Mouse (Mus musculus): ENCODE data around the gene Hes2. TPM values are rescaled to one million over a fixed set of nuclear protein-coding genes. Genes with fewer than 3 reads are reported as not detected.
A peak's percentile ranks its signal among the peaks of the same experiment; 100 is the strongest.

Gene Hes2
- polyA plus RNA-seq, 1 experiment, result not detected

DNA sequence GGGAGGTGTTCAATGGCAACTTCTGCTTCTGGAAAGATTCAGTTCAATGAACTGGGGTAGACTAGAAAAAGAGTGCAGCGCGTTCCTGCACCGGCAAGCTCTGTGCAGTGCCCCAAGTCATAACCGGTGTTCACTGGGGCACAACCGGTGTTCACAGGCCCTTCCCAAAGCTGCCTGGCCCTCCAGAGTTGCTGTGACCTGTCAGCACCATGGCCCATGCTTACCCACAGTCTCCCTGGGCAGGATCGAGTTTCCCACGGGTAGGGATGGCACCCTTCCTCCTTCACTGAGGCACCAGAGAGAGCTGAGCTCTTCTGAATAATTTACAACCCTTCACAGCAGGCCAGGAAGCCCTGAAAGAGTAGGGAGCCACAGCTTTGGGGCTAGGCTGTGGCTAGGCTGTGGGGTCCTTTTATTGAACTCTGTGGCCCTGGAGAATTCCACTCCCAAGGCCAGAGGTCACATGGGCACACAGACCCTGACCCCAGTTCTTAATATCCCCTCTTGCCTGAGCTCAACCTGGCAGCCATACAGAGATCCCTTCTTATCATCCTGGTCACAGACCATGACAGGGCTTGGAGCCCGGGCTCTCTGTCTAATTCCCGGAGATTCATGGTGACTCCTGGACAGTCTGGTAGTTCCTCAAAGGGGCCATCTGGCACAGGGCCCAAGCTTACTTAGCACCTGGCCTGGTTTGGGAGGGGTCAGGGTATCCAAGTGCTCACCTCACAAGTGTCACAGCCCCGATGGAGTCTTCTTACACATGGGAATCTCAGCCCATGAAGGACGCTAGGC is 12.4 kb upstream of the Hes2 start:
- DNase-seq (ENCODE audit: low read depth), result no peak
- no peak for TF ChIP-seq CTCF (IDR thresholded peaks at IDR 0.05; ENCODE audit: borderline replicate concordance, extremely low read depth, insufficient read depth, insufficient read length)
- TF ChIP-seq POLR2A (IDR thresholded peaks at IDR 0.05; ENCODE audit: borderline replicate concordance, extremely low read depth, insufficient read depth, insufficient read length, poor library complexity, severe bottlenecking), result no peak

DNA sequence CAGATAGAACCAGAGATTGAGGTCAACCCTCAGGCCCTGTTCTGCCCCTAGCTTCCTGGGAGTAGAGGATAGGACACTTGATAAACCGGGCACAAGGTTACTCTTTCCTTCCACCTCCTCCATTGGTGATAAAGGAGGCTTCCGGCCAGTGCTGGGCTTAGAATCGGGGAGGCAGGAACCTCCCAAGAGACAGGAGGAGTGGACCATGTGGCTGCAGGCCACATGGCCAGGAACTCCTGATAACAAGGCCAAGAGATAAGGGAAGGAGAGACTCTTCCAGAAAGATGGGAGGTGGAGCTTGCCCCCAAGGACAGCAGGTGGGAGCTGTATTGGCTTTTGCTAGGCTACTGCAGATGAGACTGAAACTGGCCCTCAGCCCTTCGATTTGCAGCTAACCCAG is 8.1 kb upstream of the Hes2 start:
- no peak for DNase-seq (ENCODE audit: low read depth)
- TF ChIP-seq POLR2A (IDR thresholded peaks at IDR 0.05; ENCODE audit: borderline replicate concordance, extremely low read depth, insufficient read depth, insufficient read length, poor library complexity, severe bottlenecking), result no peak
- no peak for TF ChIP-seq CTCF (IDR thresholded peaks at IDR 0.05; ENCODE audit: borderline replicate concordance, extremely low read depth, insufficient read depth, insufficient read length)

DNA sequence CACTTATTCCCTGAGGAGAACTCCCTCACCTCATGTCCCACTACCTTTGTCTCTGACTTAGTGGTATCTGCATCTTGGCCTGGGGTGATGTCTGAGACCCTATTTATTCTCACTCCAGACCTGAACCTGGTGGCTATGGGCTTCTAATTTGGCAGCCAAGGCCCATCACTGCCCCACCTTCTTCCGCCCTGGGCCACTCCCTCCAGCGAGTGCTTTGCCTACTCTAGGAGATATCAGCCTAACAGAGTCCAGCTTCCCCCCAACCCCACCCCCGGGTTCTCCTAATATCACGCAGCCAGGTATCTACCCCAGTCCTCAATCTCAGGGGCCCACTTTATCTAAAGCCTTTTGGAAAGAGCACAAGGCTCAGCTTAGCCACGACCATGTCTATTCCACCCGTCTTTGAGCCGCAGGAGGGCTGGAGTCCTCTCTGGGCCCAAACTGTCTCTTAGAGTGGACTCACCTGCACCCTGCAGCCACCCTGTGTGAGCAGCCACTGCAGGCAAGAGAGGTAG is 7.2 kb upstream of the Hes2 start:
- DNase-seq (ENCODE audit: low read depth), result no peak
- TF ChIP-seq CTCF (IDR thresholded peaks at IDR 0.05; ENCODE audit: borderline replicate concordance, extremely low read depth, insufficient read depth, insufficient read length) (no peak), POLR2A (IDR thresholded peaks at IDR 0.05; ENCODE audit: borderline replicate concordance, extremely low read depth, insufficient read depth, insufficient read length, poor library complexity, severe bottlenecking) (no peak)

DNA sequence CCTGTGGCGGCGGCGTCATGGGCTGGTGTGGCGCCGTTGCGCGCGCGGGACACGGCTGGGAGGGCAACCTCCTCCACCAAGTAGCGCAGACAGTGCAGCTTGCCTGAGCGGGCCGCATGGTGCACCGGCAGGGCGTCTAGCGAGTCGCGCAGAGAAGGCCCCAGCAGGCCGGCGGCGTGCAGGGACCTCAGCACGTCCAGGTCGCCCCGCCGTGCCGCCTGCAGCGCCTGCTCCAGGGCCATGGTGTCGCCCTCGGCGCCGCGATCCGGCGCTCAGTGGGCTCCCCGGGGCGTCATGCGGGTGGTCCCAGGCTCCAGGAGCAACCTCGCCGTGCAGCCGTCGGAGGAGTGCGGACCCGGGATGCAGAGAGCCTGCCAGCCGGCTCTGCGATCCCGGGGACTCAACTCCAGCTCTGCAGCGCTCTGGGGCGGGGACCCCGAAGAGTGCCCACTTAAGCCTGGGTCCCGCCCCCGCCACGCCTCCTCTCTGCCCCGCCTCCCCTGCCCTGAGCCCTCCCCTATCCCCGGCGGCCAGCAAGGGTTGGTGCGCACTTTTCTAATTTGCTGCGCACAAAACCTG is 6.6 kb upstream of the Hes2 start, which contains the start of gene Espn:
Gene Espn (minus strand): TSS at position 406 of the 579 bp plus-strand sequence.
- peak; percentile 74 for DNase-seq (ENCODE audit: low read depth)
- TF ChIP-seq CTCF (IDR thresholded peaks at IDR 0.05; ENCODE audit: borderline replicate concordance, extremely low read depth, insufficient read depth, insufficient read length), result no peak
- TF ChIP-seq POLR2A (IDR thresholded peaks at IDR 0.05; ENCODE audit: borderline replicate concordance, extremely low read depth, insufficient read depth, insufficient read length, poor library complexity, severe bottlenecking), result no peak

DNA sequence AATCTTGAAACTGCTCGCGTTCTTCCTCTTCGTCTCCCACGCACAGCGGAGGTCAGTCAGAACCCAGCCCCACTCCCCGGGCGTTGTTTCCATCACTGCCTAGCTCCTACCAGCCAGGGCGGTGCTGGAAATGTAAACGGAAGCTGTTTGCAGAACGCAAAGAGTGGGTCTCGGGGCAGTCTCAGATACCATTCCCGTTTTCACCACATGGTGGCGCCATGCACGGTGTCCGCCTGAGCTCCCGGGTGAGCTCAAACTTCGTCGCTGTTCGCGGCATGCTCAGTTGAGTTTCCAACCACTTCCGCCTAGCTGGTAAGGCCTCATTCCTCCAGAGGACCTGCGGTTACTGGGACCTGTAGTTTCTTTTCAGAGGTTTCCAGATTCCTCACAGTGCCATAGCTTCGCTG is 4.9 kb upstream of the Hes2 start:
- peak; percentile 72 for DNase-seq (ENCODE audit: low read depth)
- TF ChIP-seq CTCF (IDR thresholded peaks at IDR 0.05; ENCODE audit: borderline replicate concordance, extremely low read depth, insufficient read depth, insufficient read length), result peak; percentile 92
- no peak for TF ChIP-seq POLR2A (IDR thresholded peaks at IDR 0.05; ENCODE audit: borderline replicate concordance, extremely low read depth, insufficient read depth, insufficient read length, poor library complexity, severe bottlenecking)

DNA sequence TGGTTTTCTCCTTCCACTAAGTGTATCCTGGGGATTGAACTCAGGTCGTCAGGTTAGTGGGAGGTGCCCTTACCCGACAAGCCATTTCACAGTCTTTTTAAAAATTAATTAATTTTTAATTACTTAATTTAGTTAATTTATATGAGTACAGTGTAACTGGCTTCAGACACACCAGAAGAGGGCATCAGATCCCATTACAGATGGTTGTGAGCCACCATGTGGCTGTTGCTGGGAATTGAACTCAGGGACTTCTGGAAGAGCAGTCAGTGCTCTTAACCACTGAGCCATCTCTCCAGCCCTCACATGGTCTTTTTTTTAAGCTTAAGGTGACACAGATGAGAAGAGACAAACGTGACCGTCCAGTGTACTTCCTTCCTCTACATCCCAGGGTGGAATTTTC is 3.6 kb upstream of the Hes2 start:
- TF ChIP-seq POLR2A (IDR thresholded peaks at IDR 0.05; ENCODE audit: borderline replicate concordance, extremely low read depth, insufficient read depth, insufficient read length, poor library complexity, severe bottlenecking) (no peak), CTCF (IDR thresholded peaks at IDR 0.05; ENCODE audit: borderline replicate concordance, extremely low read depth, insufficient read depth, insufficient read length) (no peak)

DNA sequence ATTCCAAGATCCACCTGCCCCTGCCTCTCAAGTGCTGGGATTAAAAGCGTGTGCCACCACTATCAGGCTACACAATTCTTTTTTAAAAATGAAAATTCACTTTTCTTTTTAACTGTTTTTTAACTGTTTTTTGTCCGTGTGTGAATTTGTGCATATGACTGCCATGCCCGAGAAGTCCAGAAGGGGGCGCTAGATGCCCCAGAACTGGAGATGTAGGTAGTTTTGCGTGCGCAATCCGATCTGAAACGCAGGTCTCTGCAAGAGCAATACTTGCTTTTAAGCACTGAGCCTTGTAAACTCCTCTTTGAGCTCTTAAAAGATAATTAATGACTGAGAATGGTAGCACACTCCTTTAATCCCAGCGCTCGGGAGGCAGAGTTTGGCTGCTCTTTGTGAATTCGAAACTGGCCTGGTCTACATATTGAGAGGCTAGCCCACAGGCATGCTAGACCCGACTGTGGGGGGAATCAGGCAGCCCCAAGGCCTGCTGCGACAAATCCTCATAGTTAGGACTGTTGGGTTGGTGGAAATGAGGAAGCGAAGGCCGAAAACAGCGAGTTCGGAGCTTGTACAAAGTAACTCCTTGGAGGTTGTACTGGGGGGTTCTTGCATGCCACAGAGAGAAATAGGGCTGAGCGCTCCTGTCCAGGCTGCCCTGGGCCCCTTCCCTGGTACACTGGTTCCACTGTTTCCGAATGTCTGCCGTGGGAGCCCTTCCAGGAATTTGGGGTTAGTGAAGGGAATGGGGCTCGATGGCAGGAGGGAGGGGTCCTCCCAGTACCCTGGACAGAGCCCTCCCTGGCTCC is 685 bp upstream of the Hes2 start:
- peak; percentile 50 for DNase-seq (ENCODE audit: low read depth)
- TF ChIP-seq POLR2A (IDR thresholded peaks at IDR 0.05; ENCODE audit: borderline replicate concordance, extremely low read depth, insufficient read depth, insufficient read length, poor library complexity, severe bottlenecking), result no peak
- TF ChIP-seq CTCF (IDR thresholded peaks at IDR 0.05; ENCODE audit: borderline replicate concordance, extremely low read depth, insufficient read depth, insufficient read length), result peak; percentile 74

More for the DNA sequence above, 3.6 kb upstream of the Hes2 start:
- DNase-seq (ENCODE audit: low read depth), result no peak

DNA sequence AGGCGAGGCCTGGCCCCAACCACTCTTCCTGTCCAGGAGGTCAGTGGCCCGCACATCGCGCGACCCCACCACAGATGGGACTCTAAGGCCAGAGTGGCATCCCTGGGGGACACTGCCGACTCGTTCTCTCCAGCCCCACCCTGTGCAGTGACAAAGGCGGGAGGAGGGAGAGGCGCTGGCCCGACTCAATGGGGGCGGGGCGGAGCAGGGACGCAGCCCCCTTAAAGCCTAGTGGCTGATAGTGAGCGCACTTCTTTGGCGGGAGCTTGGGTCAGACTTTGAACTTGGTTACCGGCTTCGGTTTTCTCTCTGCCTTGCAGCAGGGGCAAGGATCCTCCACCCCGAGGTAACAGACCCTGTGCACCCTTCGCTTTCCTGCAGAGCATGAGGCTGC is 615 bp downstream of the Hes2 start:
- TF ChIP-seq CTCF (IDR thresholded peaks at IDR 0.05; ENCODE audit: borderline replicate concordance, extremely low read depth, insufficient read depth, insufficient read length) (no peak), POLR2A (IDR thresholded peaks at IDR 0.05; ENCODE audit: borderline replicate concordance, extremely low read depth, insufficient read depth, insufficient read length, poor library complexity, severe bottlenecking) (no peak)
- DNase-seq (ENCODE audit: low read depth), result no peak

DNA sequence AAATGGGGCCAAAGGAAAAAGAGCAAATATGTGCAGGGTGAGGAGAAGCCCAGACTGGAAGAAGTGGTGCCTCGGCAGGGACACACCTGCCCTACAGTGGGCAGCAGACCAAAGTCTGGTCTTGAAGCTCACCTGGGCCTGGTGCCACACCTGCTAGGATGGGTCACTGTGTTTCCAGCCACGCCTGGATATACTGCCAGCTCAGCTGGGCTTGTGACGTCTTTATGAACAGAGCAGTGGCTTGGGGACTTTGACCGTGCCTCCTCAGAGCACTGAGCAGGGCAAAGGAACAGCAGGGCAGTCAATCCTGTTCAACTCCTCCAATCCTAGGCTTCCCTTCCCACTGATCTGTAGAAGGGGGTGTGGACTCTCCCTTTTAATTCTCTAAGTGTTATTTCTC is 2.1 kb downstream of the Hes2 start:
- DNase-seq (ENCODE audit: low read depth), result no peak
- no peak for TF ChIP-seq CTCF (IDR thresholded peaks at IDR 0.05; ENCODE audit: borderline replicate concordance, extremely low read depth, insufficient read depth, insufficient read length)
- no peak for TF ChIP-seq POLR2A (IDR thresholded peaks at IDR 0.05; ENCODE audit: borderline replicate concordance, extremely low read depth, insufficient read depth, insufficient read length, poor library complexity, severe bottlenecking)

DNA sequence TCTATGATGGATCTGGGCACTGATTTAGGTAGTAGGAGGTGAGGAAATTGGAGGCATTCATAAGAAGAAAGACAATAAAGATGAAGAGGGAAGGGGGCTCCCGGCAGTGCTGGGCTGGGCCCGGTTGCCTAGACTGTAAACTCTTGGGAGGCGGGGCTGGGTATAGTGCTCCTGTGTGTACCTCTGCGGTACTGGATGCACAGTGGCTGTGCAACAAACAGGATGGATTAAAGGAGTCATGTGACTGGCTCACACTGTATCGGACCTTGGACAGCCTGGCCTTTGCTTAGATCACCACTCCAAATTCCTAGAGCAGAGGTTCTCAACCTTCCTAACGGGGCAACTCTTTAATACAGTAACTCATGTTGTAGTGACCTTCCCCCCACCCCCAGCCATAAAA is 2.9 kb downstream of the Hes2 start:
- no peak for DNase-seq (ENCODE audit: low read depth)
- no peak for TF ChIP-seq POLR2A (IDR thresholded peaks at IDR 0.05; ENCODE audit: borderline replicate concordance, extremely low read depth, insufficient read depth, insufficient read length, poor library complexity, severe bottlenecking)
- no peak for TF ChIP-seq CTCF (IDR thresholded peaks at IDR 0.05; ENCODE audit: borderline replicate concordance, extremely low read depth, insufficient read depth, insufficient read length)

DNA sequence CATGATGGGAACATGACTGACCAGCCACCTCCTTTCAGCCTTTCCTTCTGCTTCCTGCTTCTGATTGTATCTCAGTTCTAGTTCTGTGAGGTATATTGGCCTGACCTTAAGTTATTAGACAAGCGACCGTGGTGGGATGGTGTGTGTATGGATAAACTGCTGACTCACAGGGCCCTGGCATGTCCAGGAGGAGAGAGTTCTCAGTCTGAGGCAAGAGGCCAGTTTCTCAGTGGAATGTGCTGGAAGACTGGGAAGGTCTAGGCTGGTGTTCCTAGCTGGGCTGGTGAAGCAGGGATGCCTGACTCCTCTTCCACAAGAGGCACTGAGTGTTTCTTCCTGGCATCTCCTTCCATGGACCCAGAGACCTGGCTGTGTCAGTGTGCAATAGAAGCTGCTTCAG is 4.1 kb downstream of the Hes2 start:
- DNase-seq (ENCODE audit: low read depth), result no peak
- no peak for TF ChIP-seq POLR2A (IDR thresholded peaks at IDR 0.05; ENCODE audit: borderline replicate concordance, extremely low read depth, insufficient read depth, insufficient read length, poor library complexity, severe bottlenecking)
- no peak for TF ChIP-seq CTCF (IDR thresholded peaks at IDR 0.05; ENCODE audit: borderline replicate concordance, extremely low read depth, insufficient read depth, insufficient read length)

Data from brain, embryonic 14.5 days (tissue).